Mouse (Mus musculus) MN1 (cell line): ENCODE results near the gene Fam189a1.

Experiments used
- DNase-seq: peaks from one replicate; pipeline ENCODE4 v3.0.0-alpha.2; 2016; ENCODE audit warnings: low spot score

The Fam189a1 gene

DNA sequence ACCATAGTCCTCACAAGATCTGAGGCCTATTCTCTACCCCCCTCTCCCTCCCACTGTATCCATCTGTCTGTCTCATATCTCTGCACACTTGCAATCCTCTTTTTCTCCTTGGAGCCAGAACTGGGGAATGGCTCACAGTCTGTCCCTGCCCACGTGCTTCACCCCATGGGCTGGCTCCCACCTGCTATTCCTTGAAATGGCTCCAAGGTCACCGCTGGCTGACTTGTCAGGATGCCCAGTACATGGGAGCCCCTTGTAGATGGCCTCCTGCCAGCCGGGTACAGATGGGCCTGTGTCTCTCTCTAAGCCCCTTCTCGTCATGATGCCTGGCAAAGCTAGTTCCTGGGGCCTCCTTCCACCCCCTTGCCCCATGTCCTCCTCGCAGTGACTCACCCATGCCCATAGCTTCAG lies 428.2 kb downstream of the Fam189a1 start:
- no peak for DNase-seq

GRCm38 (mm10) chr7:64725967-64726695 lies 430.2 kb downstream of the Fam189a1 start:
- no peak for DNase-seq

DNA sequence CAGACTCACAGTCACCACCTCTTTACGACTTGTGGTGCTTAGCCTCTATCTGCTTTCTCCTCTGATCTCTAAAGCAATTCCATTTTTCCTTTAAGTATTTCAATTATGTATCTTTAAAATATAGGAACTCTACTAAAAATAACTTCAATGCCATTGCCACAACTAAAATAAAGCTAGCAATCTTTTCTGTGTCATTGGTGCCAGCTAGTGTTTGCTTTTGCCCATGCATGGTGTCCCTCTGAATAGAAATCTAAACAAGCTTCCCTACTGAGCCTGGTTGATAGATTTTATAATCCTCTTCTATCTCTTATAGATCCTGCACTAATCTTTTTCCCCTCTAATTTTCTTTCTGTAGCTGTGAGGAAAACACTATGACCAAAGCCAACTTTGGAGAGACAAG lies 432.0 kb downstream of the Fam189a1 start:
- no peak for DNase-seq

DNA sequence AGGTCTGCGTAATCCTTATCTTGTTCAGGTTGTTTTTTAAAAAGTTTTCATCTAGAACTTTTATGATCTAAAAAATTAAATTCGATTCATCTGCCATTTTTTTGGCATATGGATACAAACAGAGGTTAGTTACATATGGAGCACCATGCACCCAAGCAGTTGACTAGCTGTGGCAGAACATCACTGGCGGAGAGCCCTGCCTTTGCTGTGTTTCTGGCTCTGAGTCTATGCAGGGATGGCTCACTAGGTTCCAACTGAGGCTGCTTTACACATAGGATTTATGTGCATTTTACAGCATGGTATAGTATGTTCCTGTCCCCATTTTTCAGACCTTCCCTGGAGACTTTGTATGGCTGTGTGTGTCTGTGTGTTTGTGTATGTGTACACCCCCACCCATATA lies 433.1 kb downstream of the Fam189a1 start:
- no peak for DNase-seq

DNA sequence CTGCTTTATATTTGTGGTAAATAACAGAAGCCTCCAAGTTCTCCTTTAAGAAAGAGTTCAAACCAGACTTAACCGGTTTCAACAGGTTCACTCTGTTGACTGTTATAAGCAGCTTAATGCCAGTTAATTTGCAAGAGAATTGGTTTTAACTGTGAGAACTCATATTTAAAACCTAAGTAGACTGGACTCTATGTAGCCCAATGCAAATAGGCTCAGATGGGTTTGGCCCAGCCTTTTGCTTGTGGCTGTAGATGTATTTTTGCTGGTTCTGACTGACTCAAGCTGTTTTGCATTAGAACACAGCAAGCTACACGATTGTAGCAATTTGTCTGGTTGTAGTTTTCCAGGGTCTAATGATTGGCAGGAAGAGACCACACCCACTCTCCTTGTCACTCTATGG lies 440.1 kb downstream of the Fam189a1 start:
- no peak for DNase-seq

GRCm38 (mm10) chr7:64709520-64710262 lies 446.7 kb downstream of the Fam189a1 start:
- DNase-seq: no peak

GRCm38 (mm10) chr7:64708176-64708575 lies 448.2 kb downstream of the Fam189a1 start:
- DNase-seq: no peak
